Mouse (Mus musculus) bone marrow, adult 2 months (tissue): Measurements from ENCODE around the gene Stk11.

Experiments
- CTCF ChIP-seq: fragments of 200-500 bp; IDR thresholded peaks from 2 replicates; pipeline ENCODE4 v1.5.1; 2011; ENCODE audit warnings: low read length, control low read depth; ENCODE audit not compliant: control insufficient read depth, insufficient read depth
- POLR2A ChIP-seq: fragments of 200-500 bp; IDR thresholded peaks from 2 replicates; pipeline ENCODE4 v1.6.1; 2011; ENCODE audit warnings: low read depth, mild to moderate bottlenecking, control low read depth, low read length, borderline replicate concordance; ENCODE audit not compliant: control insufficient read depth

- TF ChIP-seq POLR2A = no peak
- no peak for TF ChIP-seq CTCF
Observed at GRCm38 (mm10) chr10:80127920-80128319, 12.3 kb downstream of the Stk11 start.
